Mouse (Mus musculus): ENCODE results near the gene Tshz2. TPM values are rescaled to one million over a fixed set of nuclear protein-coding genes. Genes with fewer than 3 reads are reported as not detected.
"Not testable (repeated sequence)": the region's sequence is repeated elsewhere in the genome, so short reads cannot be mapped to it uniquely, and the experiment has no call there.

The Tshz2 gene
- 13.0 and 13.3 TPM in 2 replicates for polyA plus RNA-seq (2014; fragmentation: Nextera tagmentation; extraction: Ambion mirVana)

- H3K4me1 ChIP-seq (ENCODE audit: control insufficient read depth, insufficient read depth, low read length) = peaks cover 5% of the 10 kb centered on the region; the same call in 1 of the 2 replicates
- H3K36me3 ChIP-seq (ENCODE audit: control insufficient read depth, insufficient read depth, low read length) = no peaks in the 10 kb centered on the region
- peak within 1 kb of the TSS; percentile 67 for H3K27ac ChIP-seq (replicated peaks; ENCODE audit: low read depth, low read length)
- H3K9ac ChIP-seq (replicated peaks; ENCODE audit: low read length) = peak within 1 kb of the TSS; percentile 73
- H3K9me3 ChIP-seq (ENCODE audit: control insufficient read depth, low read length) = no peaks in the 10 kb centered on the region
- H3K27me3 ChIP-seq (ENCODE audit: control insufficient read depth, insufficient read depth, low read length) = no peaks in the 10 kb centered on the region
- ATAC-seq (ENCODE audit: low FRiP score, low TSS enrichment) (peak; percentile 57), DNase-seq (peak; percentile 77)
- H3K4me2 ChIP-seq (ENCODE audit: low read length) = peak within 1 kb of the TSS; percentile 93
- peak within 1 kb of the TSS; percentile 52 for H3K4me3 ChIP-seq (replicated peaks; ENCODE audit: low read depth, low read length)
- WGBS = under 1% methylated on average over 22 of the region's 22 CpGs
Measured at GRCm38 (mm10) chr2:169632338-169633151, at the start of gene Tshz2. Gene Tshz2 (plus strand): TSS chr2:169633013.

DNA sequence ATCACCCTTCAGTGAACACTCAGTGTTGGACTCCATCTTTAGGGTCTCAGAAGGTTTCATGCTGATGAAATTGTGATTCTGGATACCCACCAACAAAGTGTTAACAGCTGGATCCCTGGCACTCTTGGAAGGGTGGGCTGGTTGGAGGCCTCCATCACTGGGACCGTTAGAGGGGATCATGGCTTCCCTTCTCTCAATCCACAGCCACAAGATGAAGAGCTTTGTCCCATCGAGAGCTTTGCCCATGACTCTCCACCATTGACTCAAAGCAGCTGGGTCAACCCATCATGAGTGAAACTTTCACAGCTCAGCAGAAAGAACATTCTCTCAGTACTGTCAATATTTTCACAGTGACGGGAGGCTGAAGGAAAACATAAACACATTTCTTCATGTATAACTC, 49.3 kb upstream of the Tshz2 start:
- no peak for ATAC-seq (ENCODE audit: low FRiP score, low TSS enrichment)

DNA sequence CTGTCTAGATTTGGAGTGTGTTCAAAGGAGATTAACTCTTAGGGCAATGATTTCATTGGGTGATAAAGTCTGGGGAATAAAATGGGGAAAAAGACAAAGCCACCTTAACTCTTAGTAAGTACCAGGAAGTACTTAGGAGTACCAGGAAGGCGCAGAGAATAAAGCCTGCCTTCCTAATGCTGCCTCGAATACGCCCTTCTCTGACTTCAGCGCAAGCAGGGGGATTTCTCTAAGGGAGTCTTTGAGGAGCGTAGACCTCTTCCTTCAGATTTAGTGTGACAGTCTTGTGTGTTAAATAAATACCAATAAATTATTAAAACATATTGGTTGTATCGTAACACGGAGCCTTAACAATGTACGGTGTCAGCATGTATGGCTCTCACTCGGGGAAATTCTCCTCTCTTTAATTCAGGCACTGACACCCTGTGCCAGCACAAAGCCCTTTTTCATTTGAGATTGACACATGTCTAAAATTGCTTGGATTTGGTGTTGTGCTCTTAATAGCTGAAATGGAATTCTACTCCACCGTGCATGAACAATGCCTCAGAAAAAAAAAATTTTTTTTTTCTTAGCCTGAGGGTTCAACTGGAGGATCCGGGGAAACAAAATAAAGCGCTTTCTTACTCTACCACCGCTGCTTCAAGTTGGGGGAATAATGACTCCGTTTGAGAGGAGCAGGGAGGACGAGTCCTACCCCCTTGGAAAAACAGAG, 47.9 kb upstream of the Tshz2 start:
- Histone ChIP-seq H3K9me3 (ENCODE audit: control insufficient read depth, low read length) (no peaks in the 10 kb centered on the region), H3K36me3 (ENCODE audit: control insufficient read depth, insufficient read depth, low read length) (no peaks in the 10 kb centered on the region), H3K9ac (replicated peaks; ENCODE audit: low read length) (no peak overlapping the region), H3K4me2 (ENCODE audit: low read length) (peak overlapping the region; percentile 0; the same call in 1 of the 2 replicates), H3K4me1 (ENCODE audit: control insufficient read depth, insufficient read depth, low read length) (peaks cover 10% of the 10 kb centered on the region; the same call in 1 of the 2 replicates), H3K27ac (replicated peaks; ENCODE audit: low read depth, low read length) (peak overlapping the region; percentile 52; the same call in 1 of the 2 replicates), H3K4me3 (replicated peaks; ENCODE audit: low read depth, low read length) (no peak overlapping the region), H3K27me3 (ENCODE audit: control insufficient read depth, insufficient read depth, low read length) (no peaks in the 10 kb centered on the region)
- 29% methylated on average over 15 of the region's 15 CpGs for WGBS
- no peak; the same call in 1 of the 2 replicates for ATAC-seq (ENCODE audit: low FRiP score, low TSS enrichment)
- DNase-seq = peak; percentile 65

More for the DNA sequence above, 49.3 kb upstream of the Tshz2 start:
- H3K9ac ChIP-seq (replicated peaks; ENCODE audit: low read length) = no peak overlapping the region
- no peak for DNase-seq
- H3K9me3 ChIP-seq (ENCODE audit: control insufficient read depth, low read length) = no peaks in the 10 kb centered on the region
- H3K36me3 ChIP-seq (ENCODE audit: control insufficient read depth, insufficient read depth, low read length) = no peaks in the 10 kb centered on the region
- no peak overlapping the region for H3K4me2 ChIP-seq (ENCODE audit: low read length)
- no peak overlapping the region for H3K4me3 ChIP-seq (replicated peaks; ENCODE audit: low read depth, low read length)
- H3K27ac ChIP-seq (replicated peaks; ENCODE audit: low read depth, low read length) = no peak overlapping the region
- no peaks in the 10 kb centered on the region for H3K27me3 ChIP-seq (ENCODE audit: control insufficient read depth, insufficient read depth, low read length)
- peaks cover 10% of the 10 kb centered on the region; the same call in 1 of the 2 replicates for H3K4me1 ChIP-seq (ENCODE audit: control insufficient read depth, insufficient read depth, low read length)
- WGBS = 88% methylated on average over 3 of the region's 3 CpGs

GRCm38 (mm10) chr2:169585631-169586285, 47.1 kb upstream of the Tshz2 start:
- no peak for ATAC-seq (ENCODE audit: low FRiP score, low TSS enrichment)
- Histone ChIP-seq H3K4me2 (ENCODE audit: low read length) (no peak overlapping the region), H3K9me3 (ENCODE audit: control insufficient read depth, low read length) (no peaks in the 10 kb centered on the region), H3K4me1 (ENCODE audit: control insufficient read depth, insufficient read depth, low read length) (peaks cover 10% of the 10 kb centered on the region; the same call in 1 of the 2 replicates), H3K9ac (replicated peaks; ENCODE audit: low read length) (no peak overlapping the region), H3K36me3 (ENCODE audit: control insufficient read depth, insufficient read depth, low read length) (no peaks in the 10 kb centered on the region), H3K27ac (replicated peaks; ENCODE audit: low read depth, low read length) (peak overlapping the region; percentile 52; the same call in 1 of the 2 replicates), H3K4me3 (replicated peaks; ENCODE audit: low read depth, low read length) (no peak overlapping the region), H3K27me3 (ENCODE audit: control insufficient read depth, insufficient read depth, low read length) (no peaks in the 10 kb centered on the region)
- peak; percentile 15 for DNase-seq
- WGBS = 82% methylated on average over 12 of the region's 12 CpGs

DNA sequence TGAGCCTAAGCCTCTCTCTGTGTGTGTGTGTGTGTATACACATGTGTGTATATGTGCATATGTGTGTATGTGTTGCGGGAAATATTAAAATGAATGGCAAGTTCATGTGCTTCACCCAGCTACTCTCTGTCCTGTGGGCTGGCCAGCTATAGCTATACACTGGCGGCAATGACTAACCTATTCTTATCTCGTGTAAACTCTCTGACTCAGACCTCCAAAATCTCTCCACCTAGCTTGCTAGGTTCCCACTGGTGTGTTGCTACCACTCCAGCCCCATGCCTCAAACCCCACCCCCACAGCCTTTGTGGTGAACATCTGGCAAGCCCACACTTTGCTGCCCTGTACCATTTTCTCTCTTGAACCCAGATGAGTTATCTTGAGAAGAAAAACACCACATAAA, 46.1 kb upstream of the Tshz2 start:
- DNase-seq (no peak), ATAC-seq (ENCODE audit: low FRiP score, low TSS enrichment) (no peak)
- Histone ChIP-seq H3K9me3 (ENCODE audit: control insufficient read depth, low read length) (no peaks in the 10 kb centered on the region), H3K9ac (replicated peaks; ENCODE audit: low read length) (no peak overlapping the region), H3K27ac (replicated peaks; ENCODE audit: low read depth, low read length) (no peak overlapping the region), H3K4me1 (ENCODE audit: control insufficient read depth, insufficient read depth, low read length) (peaks cover 10% of the 10 kb centered on the region; the same call in 1 of the 2 replicates), H3K4me3 (replicated peaks; ENCODE audit: low read depth, low read length) (no peak overlapping the region), H3K36me3 (ENCODE audit: control insufficient read depth, insufficient read depth, low read length) (no peaks in the 10 kb centered on the region), H3K27me3 (ENCODE audit: control insufficient read depth, insufficient read depth, low read length) (no peaks in the 10 kb centered on the region), H3K4me2 (ENCODE audit: low read length) (no peak overlapping the region)
- WGBS = 89% methylated on average over 3 of the region's 3 CpGs

DNA sequence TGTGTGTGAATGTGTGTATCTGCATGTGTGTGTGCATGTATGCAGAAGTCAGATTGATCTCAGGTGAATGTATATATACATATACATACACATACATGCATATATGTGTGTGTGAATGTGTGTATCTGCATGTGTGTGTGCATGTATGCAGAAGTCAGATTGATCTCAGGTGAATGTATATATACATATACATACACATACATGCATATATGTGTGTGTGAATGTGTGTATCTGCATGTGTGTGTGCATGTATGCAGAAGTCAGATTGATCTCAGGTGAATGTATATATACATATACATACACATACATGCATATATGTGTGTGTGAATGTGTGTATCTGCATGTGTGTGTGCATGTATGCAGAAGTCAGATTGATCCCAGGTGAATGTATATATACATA, 45.2 kb upstream of the Tshz2 start, which contains the start of gene Gm11011:
TSS of gene Gm11011 (minus strand) at position 101 of the 400 bp plus-strand sequence.
- H3K4me2 ChIP-seq (ENCODE audit: low read length); H3K9ac ChIP-seq (replicated peaks; ENCODE audit: low read length); H3K27ac ChIP-seq (replicated peaks; ENCODE audit: low read depth, low read length); H3K36me3 ChIP-seq (ENCODE audit: control insufficient read depth, insufficient read depth, low read length); H3K9me3 ChIP-seq (ENCODE audit: control insufficient read depth, low read length); H3K4me3 ChIP-seq (replicated peaks; ENCODE audit: low read depth, low read length); H3K4me1 ChIP-seq (ENCODE audit: control insufficient read depth, insufficient read depth, low read length); ATAC-seq (ENCODE audit: low FRiP score, low TSS enrichment); H3K27me3 ChIP-seq (ENCODE audit: control insufficient read depth, insufficient read depth, low read length); DNase-seq: not testable (repeated sequence)

DNA sequence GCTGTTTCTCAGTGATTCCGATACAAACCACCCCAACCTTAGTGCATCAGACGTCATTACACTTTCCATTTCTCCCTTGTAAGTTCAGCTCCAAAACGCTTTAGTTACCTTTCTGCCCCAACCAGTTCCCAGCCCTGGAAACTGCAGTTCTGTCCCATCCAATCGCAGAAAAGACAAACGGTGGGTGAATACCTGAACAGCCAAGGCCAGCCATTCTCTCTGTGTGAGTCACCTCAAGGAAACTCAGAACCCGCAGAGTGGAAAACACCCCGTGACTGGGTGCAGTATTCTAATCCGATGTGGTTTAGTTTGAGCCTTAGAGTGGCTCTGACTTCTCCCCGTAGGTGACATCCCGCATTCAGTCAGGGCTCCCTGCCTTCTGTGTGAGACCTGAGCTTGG, 43.1 kb upstream of the Tshz2 start:
- no peak overlapping the region for H3K27ac ChIP-seq (replicated peaks; ENCODE audit: low read depth, low read length)
- no peak overlapping the region for H3K9ac ChIP-seq (replicated peaks; ENCODE audit: low read length)
- peaks cover 10% of the 10 kb centered on the region; the same call in 1 of the 2 replicates for H3K4me1 ChIP-seq (ENCODE audit: control insufficient read depth, insufficient read depth, low read length)
- ATAC-seq (ENCODE audit: low FRiP score, low TSS enrichment) (no peak), DNase-seq (no peak)
- 93% methylated on average over 10 of the region's 10 CpGs for WGBS
- no peak overlapping the region for H3K4me2 ChIP-seq (ENCODE audit: low read length)
- H3K36me3 ChIP-seq (ENCODE audit: control insufficient read depth, insufficient read depth, low read length) = no peaks in the 10 kb centered on the region
- H3K9me3 ChIP-seq (ENCODE audit: control insufficient read depth, low read length) = no peaks in the 10 kb centered on the region
- H3K4me3 ChIP-seq (replicated peaks; ENCODE audit: low read depth, low read length) = no peak overlapping the region
- no peaks in the 10 kb centered on the region for H3K27me3 ChIP-seq (ENCODE audit: control insufficient read depth, insufficient read depth, low read length)

- WGBS = 71% methylated on average over 8 of the region's 8 CpGs
- Histone ChIP-seq H3K9ac (replicated peaks; ENCODE audit: low read length) (no peak overlapping the region), H3K4me1 (ENCODE audit: control insufficient read depth, insufficient read depth, low read length) (peaks cover 3% of the 10 kb centered on the region; the same call in 1 of the 2 replicates), H3K27ac (replicated peaks; ENCODE audit: low read depth, low read length) (no peak overlapping the region), H3K4me3 (replicated peaks; ENCODE audit: low read depth, low read length) (no peak overlapping the region), H3K27me3 (ENCODE audit: control insufficient read depth, insufficient read depth, low read length) (no peaks in the 10 kb centered on the region), H3K36me3 (ENCODE audit: control insufficient read depth, insufficient read depth, low read length) (no peaks in the 10 kb centered on the region), H3K9me3 (ENCODE audit: control insufficient read depth, low read length) (no peaks in the 10 kb centered on the region), H3K4me2 (ENCODE audit: low read length) (no peak overlapping the region)
- ATAC-seq (ENCODE audit: low FRiP score, low TSS enrichment) = no peak
- DNase-seq = no peak
Measured at GRCm38 (mm10) chr2:169590412-169590811, 42.4 kb upstream of the Tshz2 start.
